Mouse (Mus musculus): ENCODE data around the gene Omg. TPM values are rescaled to one million over a fixed set of nuclear protein-coding genes. Genes with fewer than 3 reads are reported as not detected.

Omg gene
- polyA plus RNA-seq, 1 experiment: not detected

DNA sequence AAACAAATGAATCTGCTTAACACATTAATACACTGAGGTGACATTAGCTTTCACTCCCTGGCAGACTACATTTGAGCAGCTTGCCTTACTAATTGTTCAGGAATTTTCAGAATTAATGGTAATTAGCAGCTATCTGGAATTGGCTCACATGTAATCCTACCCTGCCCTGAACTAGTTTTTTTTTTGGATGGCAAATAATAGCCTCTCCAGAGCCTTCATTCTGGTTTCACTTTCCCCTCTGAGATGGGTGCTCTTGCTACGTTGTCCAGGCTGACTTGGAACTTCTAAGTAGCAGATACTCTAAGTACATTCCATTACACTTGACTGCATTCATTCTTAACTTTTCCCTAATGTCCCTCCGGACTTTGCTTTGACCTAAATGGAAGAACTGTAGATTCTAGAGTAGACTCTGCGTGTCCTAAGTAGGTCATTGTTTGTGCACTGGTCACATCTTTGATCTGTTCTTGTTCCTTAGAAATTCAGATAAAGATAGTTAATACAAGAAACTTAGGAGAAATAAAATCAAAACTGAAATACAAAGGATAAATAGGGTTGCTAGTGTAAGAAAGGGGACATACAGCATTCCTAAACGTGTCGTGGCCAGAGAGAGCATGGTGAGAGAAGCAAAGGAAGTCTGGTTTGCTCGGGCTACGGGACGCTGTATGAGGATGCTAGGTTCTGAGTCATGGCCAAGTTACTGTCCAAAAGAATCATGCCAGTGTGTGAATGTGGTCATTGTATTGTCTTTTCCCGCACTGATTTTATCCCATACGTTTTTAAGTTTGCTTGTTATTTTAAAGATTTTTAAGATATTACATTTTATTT is 8.7 kb downstream of the Omg start:
- no peaks in the 10 kb centered on the region for H3K9me3 ChIP-seq (ENCODE audit: control insufficient read depth, low read length)
- no peak overlapping the region for H3K4me3 ChIP-seq (replicated peaks)
- no peaks in the 10 kb centered on the region for H3K4me1 ChIP-seq (ENCODE audit: control insufficient read depth)
- H3K36me3 ChIP-seq (ENCODE audit: control insufficient read depth): no peaks in the 10 kb centered on the region
- H3K27me3 ChIP-seq (ENCODE audit: control insufficient read depth): no peaks in the 10 kb centered on the region
- TF ChIP-seq GATA1 (IDR thresholded peaks at IDR 0.05; ENCODE audit: low read length) (no peak), TAL1 (IDR thresholded peaks at IDR 0.05; ENCODE audit: low read length) (no peak)

- Histone ChIP-seq H3K4me1 (ENCODE audit: control insufficient read depth) (peaks cover 5% of the 10 kb centered on the region), H3K36me3 (ENCODE audit: control insufficient read depth) (peaks cover 3% of the 10 kb centered on the region), H3K9me3 (ENCODE audit: control insufficient read depth, low read length) (no peaks in the 10 kb centered on the region), H3K4me3 (replicated peaks) (no peak overlapping the region), H3K27me3 (ENCODE audit: control insufficient read depth) (no peaks in the 10 kb centered on the region)
- TF ChIP-seq GATA1 (IDR thresholded peaks at IDR 0.05; ENCODE audit: low read length) (no peak), TAL1 (IDR thresholded peaks at IDR 0.05; ENCODE audit: low read length) (no peak)
Measured at GRCm38 (mm10) chr11:79484721-79485120, 19.2 kb downstream of the Omg start.

DNA sequence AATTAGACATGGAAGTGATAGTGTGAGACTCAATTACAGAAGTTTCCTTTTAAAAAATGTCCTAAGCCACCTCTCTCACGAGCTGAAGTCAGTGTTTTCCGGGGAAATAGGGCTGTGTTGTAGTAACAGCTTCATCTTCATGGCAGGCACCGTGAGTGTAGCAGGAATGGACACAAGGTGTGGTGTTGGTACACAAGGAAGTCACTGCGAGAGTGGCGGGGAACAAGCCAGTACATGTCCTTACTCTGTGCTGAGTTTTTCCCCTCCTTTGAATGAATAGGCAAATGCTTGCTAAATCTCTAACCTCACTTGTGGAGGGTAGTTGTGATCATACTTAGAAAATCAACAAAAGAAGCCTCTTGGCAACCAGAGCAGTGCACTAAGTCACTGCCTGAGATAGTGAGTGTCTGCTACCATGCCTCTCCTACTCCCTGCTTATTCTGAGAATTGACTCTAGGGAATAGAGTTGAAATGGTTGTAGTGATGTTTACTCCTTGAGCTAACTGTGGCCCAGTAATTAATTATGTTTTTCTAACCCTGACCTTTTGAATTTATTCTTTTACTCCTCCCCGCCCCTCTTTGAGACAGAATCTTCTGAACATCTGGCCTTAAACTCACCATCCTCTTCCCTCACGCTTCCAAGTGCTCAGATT is 19.9 kb downstream of the Omg start:
- H3K27me3 ChIP-seq (ENCODE audit: control insufficient read depth): no peaks in the 10 kb centered on the region
- H3K4me1 ChIP-seq (ENCODE audit: control insufficient read depth): peaks cover 5% of the 10 kb centered on the region
- no peaks in the 10 kb centered on the region for H3K9me3 ChIP-seq (ENCODE audit: control insufficient read depth, low read length)
- no peak for TF ChIP-seq GATA1 (IDR thresholded peaks at IDR 0.05; ENCODE audit: low read length)
- TF ChIP-seq TAL1 (IDR thresholded peaks at IDR 0.05; ENCODE audit: low read length): no peak
- no peak overlapping the region for H3K4me3 ChIP-seq (replicated peaks)
- peaks cover 5% of the 10 kb centered on the region for H3K36me3 ChIP-seq (ENCODE audit: control insufficient read depth)

DNA sequence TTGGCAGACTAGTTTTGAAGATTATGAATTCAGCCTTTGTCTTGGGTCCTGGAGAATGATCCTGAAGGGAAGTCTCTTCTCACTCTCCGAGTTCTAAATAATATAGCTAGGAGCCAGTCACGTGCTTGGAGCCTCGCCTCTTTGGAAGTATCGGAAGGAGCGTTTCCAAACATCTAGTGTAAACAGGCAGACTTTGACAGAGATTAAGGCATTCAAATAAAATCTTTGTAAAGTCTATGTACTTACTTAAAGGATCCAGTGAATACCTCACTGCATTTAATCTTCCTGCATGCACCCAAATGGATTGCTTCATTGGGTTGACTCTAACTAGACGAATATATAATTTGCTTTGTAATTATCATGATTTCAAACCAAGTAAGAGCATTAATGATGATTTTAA is 20.5 kb downstream of the Omg start:
- peaks cover 4% of the 10 kb centered on the region for H3K4me1 ChIP-seq (ENCODE audit: control insufficient read depth)
- H3K27me3 ChIP-seq (ENCODE audit: control insufficient read depth): no peaks in the 10 kb centered on the region
- no peak overlapping the region for H3K4me3 ChIP-seq (replicated peaks)
- TF ChIP-seq GATA1 (IDR thresholded peaks at IDR 0.05; ENCODE audit: low read length) (no peak), TAL1 (IDR thresholded peaks at IDR 0.05; ENCODE audit: low read length) (no peak)
- peaks cover 5% of the 10 kb centered on the region for H3K36me3 ChIP-seq (ENCODE audit: control insufficient read depth)
- no peaks in the 10 kb centered on the region for H3K9me3 ChIP-seq (ENCODE audit: control insufficient read depth, low read length)

- Histone ChIP-seq H3K9me3 (ENCODE audit: control insufficient read depth, low read length) (no peaks in the 10 kb centered on the region), H3K27me3 (ENCODE audit: control insufficient read depth) (no peaks in the 10 kb centered on the region), H3K36me3 (ENCODE audit: control insufficient read depth) (peaks cover 5% of the 10 kb centered on the region), H3K4me3 (replicated peaks) (no peak overlapping the region), H3K4me1 (ENCODE audit: control insufficient read depth) (no peaks in the 10 kb centered on the region)
- TF ChIP-seq TAL1 (IDR thresholded peaks at IDR 0.05; ENCODE audit: low read length) (no peak), GATA1 (IDR thresholded peaks at IDR 0.05; ENCODE audit: low read length) (no peak)
Measured at GRCm38 (mm10) chr11:79468097-79468496, 35.8 kb downstream of the Omg start.

GRCm38 (mm10) chr11:79460756-79461450 is 43.0 kb downstream of the Omg start:
- Histone ChIP-seq H3K36me3 (ENCODE audit: control insufficient read depth) (peaks cover 6% of the 10 kb centered on the region), H3K4me3 (replicated peaks) (no peak overlapping the region), H3K4me1 (ENCODE audit: control insufficient read depth) (no peaks in the 10 kb centered on the region), H3K9me3 (ENCODE audit: control insufficient read depth, low read length) (no peaks in the 10 kb centered on the region), H3K27me3 (ENCODE audit: control insufficient read depth) (no peaks in the 10 kb centered on the region)
- TF ChIP-seq GATA1 (IDR thresholded peaks at IDR 0.05; ENCODE audit: low read length) (no peak), TAL1 (IDR thresholded peaks at IDR 0.05; ENCODE audit: low read length) (no peak)

DNA sequence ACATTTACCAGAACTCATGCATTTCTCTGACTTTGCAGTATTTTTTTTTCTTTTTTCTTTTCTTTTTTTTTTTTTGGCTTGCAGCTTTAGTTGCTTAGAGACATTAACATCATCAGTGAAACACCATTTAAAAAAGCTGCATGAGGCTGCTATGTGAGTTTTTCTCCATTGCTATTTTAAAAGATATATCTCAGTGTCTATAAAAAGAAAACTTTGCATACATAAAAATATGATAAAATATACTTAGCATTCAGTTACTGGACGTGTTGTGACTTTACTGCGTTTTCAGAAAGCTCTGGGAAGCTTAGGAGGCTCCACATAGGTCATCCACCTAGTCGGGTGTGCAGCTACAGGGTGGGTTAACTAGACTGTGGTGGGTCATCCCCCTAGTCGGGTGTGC is 44.0 kb downstream of the Omg start:
- Histone ChIP-seq H3K4me3 (replicated peaks) (no peak overlapping the region), H3K27me3 (ENCODE audit: control insufficient read depth) (no peaks in the 10 kb centered on the region), H3K36me3 (ENCODE audit: control insufficient read depth) (peaks cover 6% of the 10 kb centered on the region), H3K9me3 (ENCODE audit: control insufficient read depth, low read length) (no peaks in the 10 kb centered on the region), H3K4me1 (ENCODE audit: control insufficient read depth) (no peaks in the 10 kb centered on the region)
- no peak for TF ChIP-seq TAL1 (IDR thresholded peaks at IDR 0.05; ENCODE audit: low read length)
- no peak for TF ChIP-seq GATA1 (IDR thresholded peaks at IDR 0.05; ENCODE audit: low read length)

GRCm38 (mm10) chr11:79457928-79458327 is 46.0 kb downstream of the Omg start:
- H3K36me3 ChIP-seq (ENCODE audit: control insufficient read depth): peaks cover 11% of the 10 kb centered on the region
- no peak overlapping the region for H3K4me3 ChIP-seq (replicated peaks)
- H3K9me3 ChIP-seq (ENCODE audit: control insufficient read depth, low read length): no peaks in the 10 kb centered on the region
- no peaks in the 10 kb centered on the region for H3K27me3 ChIP-seq (ENCODE audit: control insufficient read depth)
- H3K4me1 ChIP-seq (ENCODE audit: control insufficient read depth): no peaks in the 10 kb centered on the region
- TF ChIP-seq TAL1 (IDR thresholded peaks at IDR 0.05; ENCODE audit: low read length) (no peak), GATA1 (IDR thresholded peaks at IDR 0.05; ENCODE audit: low read length) (no peak)

DNA sequence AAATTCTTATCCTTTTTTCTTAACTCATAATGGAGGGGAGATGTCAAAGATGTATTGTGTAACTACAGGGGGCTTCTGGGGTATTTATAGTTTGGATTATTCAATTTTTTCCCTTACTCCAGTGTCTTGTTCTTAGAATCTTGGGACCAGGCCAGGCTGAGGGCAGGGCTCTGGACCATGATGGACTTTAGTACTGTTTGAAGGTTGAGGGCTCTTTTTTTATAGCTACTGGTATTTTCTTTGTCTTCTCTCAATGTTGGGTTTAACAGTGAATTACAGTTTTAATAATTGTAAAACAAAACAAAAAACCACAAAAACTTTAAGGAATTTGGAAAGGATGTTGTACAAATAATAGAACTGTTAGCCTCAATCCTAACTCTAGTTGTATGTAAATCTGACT is 50.9 kb downstream of the Omg start:
- Histone ChIP-seq H3K4me1 (ENCODE audit: control insufficient read depth) (no peaks in the 10 kb centered on the region), H3K36me3 (ENCODE audit: control insufficient read depth) (peaks cover 8% of the 10 kb centered on the region), H3K4me3 (replicated peaks) (no peak overlapping the region), H3K9me3 (ENCODE audit: control insufficient read depth, low read length) (no peaks in the 10 kb centered on the region), H3K27me3 (ENCODE audit: control insufficient read depth) (no peaks in the 10 kb centered on the region)
- TF ChIP-seq TAL1 (IDR thresholded peaks at IDR 0.05; ENCODE audit: low read length) (no peak), GATA1 (IDR thresholded peaks at IDR 0.05; ENCODE audit: low read length) (no peak)

Other genes with a start within 250 kb of the Omg start
- gene Wsb1, start 249.4 kb downstream of the Omg start, polyA plus RNA-seq (2012): 2.4 and 2.9 TPM in 2 replicates
- gene Gm9964, start 207.2 kb downstream of the Omg start, polyA plus RNA-seq (2012): not detected in 2 replicates
- gene Nf1, start 164.4 kb downstream of the Omg start, polyA plus RNA-seq (2012): 0.20 and 0.22 TPM in 2 replicates
- gene Evi2b, start 19.7 kb upstream of the Omg start, polyA plus RNA-seq (2012): 0.04 TPM in 1 of 2 replicates, not detected in the other
- gene Evi2, start 26.5 kb upstream of the Omg start, polyA plus RNA-seq (2012): 0.01 TPM in 1 of 2 replicates, not detected in the other
- gene Evi2a, start 26.5 kb upstream of the Omg start, polyA plus RNA-seq (2012): 0.04 TPM in 1 of 2 replicates, not detected in the other
- 0.01 TPM in 1 of 2 replicates, not detected in the other for gene Rab11fip4, start 87.1 kb upstream of the Omg start, polyA plus RNA-seq (2012)